Mouse (Mus musculus) myocyte (in vitro differentiated cells): ENCODE measurements around the gene Kpna2.

Source experiments
- CEBPB ChIP-seq: IDR thresholded peaks from 2 replicates; pipeline ENCODE4 v1.6.1; 2011; ENCODE audit warnings: mild to moderate bottlenecking, moderate library complexity; ENCODE audit not compliant: poor library complexity, insufficient read depth, severe bottlenecking
- E2F4 ChIP-seq: IDR thresholded peaks from one replicate; pipeline ENCODE4 v1.6.1; 2011; ENCODE audit warnings: mild to moderate bottlenecking, control low read depth, moderate library complexity; ENCODE audit not compliant: insufficient read depth
- MAX ChIP-seq: IDR thresholded peaks from one replicate; pipeline ENCODE4 v1.6.1; 2011; ENCODE audit warnings: low read depth, mild to moderate bottlenecking, control low read depth
- POLR2A ChIP-seq: IDR thresholded peaks from one replicate; pipeline ENCODE4 v1.6.1; 2011; ENCODE audit warnings: low read depth, mild to moderate bottlenecking, control low read depth, moderate library complexity; ENCODE audit not compliant: insufficient read length
- TCF12 ChIP-seq: IDR thresholded peaks from one replicate; pipeline ENCODE4 v1.6.1; 2011; ENCODE audit warnings: mild to moderate bottlenecking, control low read depth; ENCODE audit not compliant: poor library complexity, insufficient read depth, severe bottlenecking

DNA sequence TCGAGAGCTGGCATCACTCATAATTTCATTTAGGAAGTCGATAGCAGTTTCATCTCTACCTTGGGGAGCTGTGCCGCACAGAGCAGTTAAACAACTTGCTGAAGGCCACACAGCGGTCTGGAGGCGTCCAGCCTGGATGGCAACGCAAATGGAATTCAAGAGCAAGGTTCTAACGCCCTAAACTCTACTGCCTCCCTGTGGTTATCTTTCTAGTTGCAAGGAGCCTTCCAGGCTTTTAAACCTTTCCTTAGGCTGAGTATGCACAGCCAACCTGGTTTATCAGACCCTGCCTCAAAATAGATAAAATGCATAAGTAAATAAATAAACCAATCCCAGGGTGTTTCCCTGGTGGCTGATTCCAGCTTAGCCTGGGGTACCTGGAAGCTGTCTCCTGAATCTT is 18.9 kb downstream of the Kpna2 start:
- TF ChIP-seq E2F4 (no peak), CEBPB (no peak), POLR2A (no peak), MAX (no peak), TCF12 (no peak)
